Mouse (Mus musculus): ENCODE measurements around the gene Naxd. TPM values are rescaled to one million over a fixed set of nuclear protein-coding genes. Genes with fewer than 3 reads are reported as not detected.
A peak's percentile ranks its signal among the peaks of the same experiment; 100 is the strongest.

The Naxd gene
- total RNA-seq (2021) (10 to 100 TPM; 31.2 to 32.7 TPM), polyA plus RNA-seq (2012; rRNA removed) (56.9 and 64.1 TPM in 2 replicates)
- long read RNA-seq, transcript Naxd-201 (10 exons, 1,359 nt), result minor isoform, 6 of 38 reads
- long read RNA-seq, transcript Naxd-202 (10 exons, 1,307 nt), result major isoform, 27 of 38 reads
- long read RNA-seq, partial matches to known transcripts, result 2 of 38 reads
- long read RNA-seq, other reads (novel, unspliced or antisense), result 3 of 38 reads

- intact Hi-C loops (cut with DNase I), result loop anchor here (5.0 kb wide), 1 partner anchor 55 kb away; the partner anchor contains the start of gene Cars2
- TF ChIP-seq CTCF (IDR thresholded peaks at IDR 0.05) (peak; percentile 15; the same call in 1 of the 2 replicates), EP300 (IDR thresholded peaks at IDR 0.05; ENCODE audit: insufficient read depth, low read depth, low read length) (0 out of 2 replicates have a peak, but pooled peaks have one; percentile 40), POLR2A (IDR thresholded peaks at IDR 0.05; ENCODE audit: insufficient read depth, low read depth, low read length) (peak; percentile 82)
- Histone ChIP-seq H3K27me3 (ENCODE audit: control insufficient read depth, insufficient read depth, low read length) (no peaks in the 10 kb centered on the region), H3K79me2 (replicated peaks; ENCODE audit: control insufficient read depth, insufficient read depth, low read length) (peaks cover 5% of the 10 kb centered on the region), H3K4me1 (ENCODE audit: control insufficient read depth, insufficient read depth, low read length) (peaks cover 7% of the 10 kb centered on the region), H3K36me3 (ENCODE audit: control insufficient read depth, insufficient read depth, low read length) (no peaks in the 10 kb centered on the region), H3K27ac (peak within 1 kb of the TSS; percentile 89), H3K4me3 (peak within 1 kb of the TSS; percentile 97), H3K9ac (ENCODE audit: low read depth, low read length) (peak within 1 kb of the TSS; percentile 99)
- WGBS, result 4% methylated on average over 73 of the region's 73 CpGs
- peak; percentile 93 to 95 for DNase-seq
These were observed at the start of gene Naxd for GRCm38 (mm10) chr8:11497017-11497990. TSS of gene Naxd (plus strand) at chr8:11497506.

DNA sequence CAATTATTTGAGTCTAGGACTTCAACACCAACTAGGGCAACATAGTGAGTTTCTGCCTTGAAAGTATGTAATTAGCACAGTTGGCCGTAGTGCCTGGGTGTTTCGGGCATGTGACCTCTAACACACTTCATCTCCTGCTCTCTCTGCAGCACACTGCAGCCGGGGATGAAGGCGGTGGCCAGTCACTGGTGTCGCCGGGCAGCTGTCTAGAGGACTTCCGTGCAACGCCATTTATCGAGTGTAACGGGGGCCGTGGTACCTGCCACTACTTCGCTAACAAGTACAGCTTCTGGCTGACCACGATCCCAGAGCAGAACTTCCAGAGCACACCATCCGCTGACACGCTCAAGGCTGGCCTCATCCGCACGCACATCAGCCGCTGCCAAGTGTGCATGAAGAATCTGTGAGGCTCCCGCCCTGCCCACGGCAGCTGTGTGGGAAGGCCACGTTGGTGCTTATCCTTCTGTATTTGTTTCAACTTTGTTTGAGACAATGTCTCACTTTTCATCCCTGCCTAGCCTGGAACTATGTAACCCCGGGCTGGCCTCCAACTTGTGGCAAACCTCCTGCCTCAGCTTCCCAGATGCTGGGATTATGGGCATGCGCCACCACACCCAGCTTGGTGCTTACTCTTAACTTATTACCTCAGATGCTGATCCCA is 49.3 kb upstream of the Naxd start:
- no peak for DNase-seq
- H3K27me3 ChIP-seq (ENCODE audit: control insufficient read depth, insufficient read depth, low read length), result no peaks in the 10 kb centered on the region
- intact Hi-C loops (cut with DNase I), result no loop called here
- no peak for TF ChIP-seq EP300 (IDR thresholded peaks at IDR 0.05; ENCODE audit: insufficient read depth, low read depth, low read length)
- no peak for TF ChIP-seq POLR2A (IDR thresholded peaks at IDR 0.05; ENCODE audit: insufficient read depth, low read depth, low read length)
- TF ChIP-seq CTCF (IDR thresholded peaks at IDR 0.05), result no peak
- WGBS, result 76% methylated on average over 23 of the region's 23 CpGs
- no peak overlapping the region for H3K4me3 ChIP-seq
- H3K36me3 ChIP-seq (ENCODE audit: control insufficient read depth, insufficient read depth, low read length), result no peaks in the 10 kb centered on the region; the same call in 1 of the 2 replicates
- no peaks in the 10 kb centered on the region for H3K79me2 ChIP-seq (replicated peaks; ENCODE audit: control insufficient read depth, insufficient read depth, low read length)
- H3K4me1 ChIP-seq (ENCODE audit: control insufficient read depth, insufficient read depth, low read length), result peaks cover 9% of the 10 kb centered on the region
- H3K9ac ChIP-seq (ENCODE audit: low read depth, low read length), result no peak overlapping the region
- H3K27ac ChIP-seq, result no peak overlapping the region

DNA sequence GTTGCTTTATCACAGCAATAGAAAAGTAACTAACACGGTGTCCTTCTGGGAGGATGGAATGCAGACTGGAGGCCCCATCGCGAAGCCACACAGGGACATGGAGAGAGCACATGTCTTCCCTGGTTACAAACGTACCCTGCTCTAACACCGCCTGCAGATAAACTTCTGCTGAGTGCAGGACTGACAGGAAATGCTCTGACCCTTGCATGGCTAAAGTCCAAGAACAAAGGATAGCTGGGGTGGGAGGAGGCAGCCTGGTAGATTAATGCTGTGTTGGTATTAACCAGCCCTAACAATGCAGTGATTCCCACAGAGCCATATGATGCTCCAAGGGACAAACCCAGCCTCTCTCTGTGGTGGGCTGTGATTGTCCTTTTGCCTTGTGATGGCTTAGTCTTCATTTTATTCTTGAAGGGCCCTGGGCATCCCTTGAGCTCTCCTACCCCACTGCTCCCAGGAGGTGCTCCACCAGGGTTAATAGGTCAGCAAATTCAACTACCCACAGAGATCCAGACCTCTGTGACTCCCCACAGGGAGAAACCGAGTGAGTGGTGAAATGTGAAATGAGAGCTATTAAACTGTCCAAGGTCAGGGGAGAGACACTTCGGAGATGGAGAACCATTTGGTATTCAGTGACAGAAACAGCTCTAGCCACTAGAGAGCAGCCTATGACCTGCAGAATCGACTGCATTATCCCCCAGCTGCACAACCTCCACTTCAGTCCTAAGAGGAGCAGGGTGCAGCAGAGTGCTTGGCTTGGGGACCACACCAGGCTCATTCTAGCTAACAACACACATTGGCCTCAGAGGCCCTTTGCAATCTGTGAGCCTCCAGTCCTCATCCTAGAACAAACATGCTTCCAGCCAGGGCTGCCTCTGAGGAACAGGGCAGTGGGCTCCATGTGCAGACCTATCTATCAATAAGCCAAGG is 46.9 kb upstream of the Naxd start:
- no peaks in the 10 kb centered on the region for H3K27me3 ChIP-seq (ENCODE audit: control insufficient read depth, insufficient read depth, low read length)
- intact Hi-C loops (cut with DNase I), result loop anchor here (1.0 to 10.0 kb wide), 2 partner anchors 36 to 254 kb away; partner anchors contain the start of gene 1700016D06Rik
- H3K9ac ChIP-seq (ENCODE audit: low read depth, low read length), result no peak overlapping the region
- H3K27ac ChIP-seq, result no peak overlapping the region
- H3K4me3 ChIP-seq, result no peak overlapping the region
- no peaks in the 10 kb centered on the region; the same call in 1 of the 2 replicates for H3K36me3 ChIP-seq (ENCODE audit: control insufficient read depth, insufficient read depth, low read length)
- 5% methylated on average over 8 of the region's 8 CpGs for WGBS
- DNase-seq, result peak in 1 of 2 experiments; percentile 36
- TF ChIP-seq EP300 (IDR thresholded peaks at IDR 0.05; ENCODE audit: insufficient read depth, low read depth, low read length), result 0 out of 2 replicates have a peak, but pooled peaks have one; percentile 73
- no peak for TF ChIP-seq POLR2A (IDR thresholded peaks at IDR 0.05; ENCODE audit: insufficient read depth, low read depth, low read length)
- peak; percentile 81 for TF ChIP-seq CTCF (IDR thresholded peaks at IDR 0.05)
- H3K79me2 ChIP-seq (replicated peaks; ENCODE audit: control insufficient read depth, insufficient read depth, low read length), result no peaks in the 10 kb centered on the region
- peaks cover 9% of the 10 kb centered on the region for H3K4me1 ChIP-seq (ENCODE audit: control insufficient read depth, insufficient read depth, low read length)

- Histone ChIP-seq H3K36me3 (ENCODE audit: control insufficient read depth, insufficient read depth, low read length) (no peaks in the 10 kb centered on the region; the same call in 1 of the 2 replicates), H3K79me2 (replicated peaks; ENCODE audit: control insufficient read depth, insufficient read depth, low read length) (no peaks in the 10 kb centered on the region), H3K27me3 (ENCODE audit: control insufficient read depth, insufficient read depth, low read length) (no peaks in the 10 kb centered on the region), H3K27ac (no peak overlapping the region; the same call in 1 of the 2 replicates), H3K4me3 (no peak overlapping the region), H3K4me1 (ENCODE audit: control insufficient read depth, insufficient read depth, low read length) (peaks cover 9% of the 10 kb centered on the region), H3K9ac (ENCODE audit: low read depth, low read length) (no peak overlapping the region)
- intact Hi-C loops (cut with DNase I), result loop anchor here (10.0 kb wide), 1 partner anchor 253 kb away; the partner anchor contains the start of gene 1700016D06Rik
- DNase-seq, result no peak
- TF ChIP-seq CTCF (IDR thresholded peaks at IDR 0.05), result no peak
- no peak for TF ChIP-seq POLR2A (IDR thresholded peaks at IDR 0.05; ENCODE audit: insufficient read depth, low read depth, low read length)
- TF ChIP-seq EP300 (IDR thresholded peaks at IDR 0.05; ENCODE audit: insufficient read depth, low read depth, low read length), result no peak
- 74% methylated on average over 1 of the region's 1 CpGs for WGBS
These were observed 45.2 kb upstream of the Naxd start for GRCm38 (mm10) chr8:11452152-11452551.
